Mouse (Mus musculus) liver, embryonic 12.5 days (tissue): ENCODE measurements around the gene Zc3h15. TPM values are rescaled to one million over a fixed set of nuclear protein-coding genes. Genes with fewer than 3 reads are reported as not detected.
"Not testable (repeated sequence)": the region's sequence is repeated elsewhere in the genome, so short reads cannot be mapped to it uniquely, and the experiment has no call there.

Experiments used
- ATAC-seq: fragments of 200-750 bp; cut with Nextera tagmentation; 2 replicates; pipeline ENCODE4 v1.8.0; 2017; ENCODE audit warnings: moderate number of reproducible peaks, mild to moderate bottlenecking, moderate library complexity
- H3K27ac ChIP-seq: fragments of 300-500 bp; sonication (generic); 2 replicates; pipeline ENCODE4 v1.5.1; 2016; ENCODE audit warnings: mild to moderate bottlenecking
- H3K27me3 ChIP-seq: fragments of 300-500 bp; sonication (generic); replicated peaks from 2 replicates; pipeline ENCODE4 v1.6.1; 2016; ENCODE audit warnings: mild to moderate bottlenecking, moderate library complexity
- H3K36me3 ChIP-seq: fragments of 300-500 bp; sonication (generic); 2 replicates; pipeline ENCODE4 v1.6.1; 2016; ENCODE audit warnings: mild to moderate bottlenecking, moderate library complexity
- H3K4me1 ChIP-seq: fragments of 300-500 bp; sonication (generic); 2 replicates; pipeline ENCODE4 v1.6.1; 2016
- H3K4me2 ChIP-seq: fragments of 300-500 bp; sonication (generic); 2 replicates; pipeline ENCODE4 v1.6.1; 2016; ENCODE audit warnings: mild to moderate bottlenecking, moderate library complexity
- H3K4me3 ChIP-seq: fragments of 300-500 bp; sonication (generic); 2 replicates; pipeline ENCODE4 v1.5.1; 2016; ENCODE audit warnings: mild to moderate bottlenecking, moderate library complexity
- H3K9ac ChIP-seq: fragments of 300-500 bp; sonication (generic); 2 replicates; pipeline ENCODE4 v1.6.1; 2016; ENCODE audit warnings: mild to moderate bottlenecking, moderate library complexity
- H3K9me3 ChIP-seq: fragments of 300-500 bp; sonication (generic); replicated peaks from 2 replicates; pipeline ENCODE4 v1.6.1; 2016; ENCODE audit warnings: mild to moderate bottlenecking, moderate library complexity
- WGBS: fragments of 180-500 bp; shearing (Covaris S2); methylation state at CpG from one replicate; pipeline ENCODE4 v1.1.7; 2016; ENCODE audit not compliant: insufficient replicate concordance; 5-methylcytosine and 5-hydroxymethylcytosine counted together
- polyA plus RNA-seq: library from polyadenylated mRNA; unstranded; fragments of >200 nt; fragmentation: Nextera tagmentation; extraction: Ambion mirVana; gene quantifications from 2 replicates; pipeline ENCODE4 v1.2.1, GENCODE M21; 2016

Gene Zc3h15
- polyA plus RNA-seq, 1 experiment from 2014 or later, result 82.7 TPM

GRCm38 (mm10) chr2:83652606-83653005, 8.4 kb downstream of the Zc3h15 start:
- no peaks in the 10 kb centered on the region for H3K27me3 ChIP-seq
- no peak overlapping the region for H3K4me2 ChIP-seq
- no peak overlapping the region for H3K4me3 ChIP-seq
- ATAC-seq, result no peak
- H3K36me3 ChIP-seq, result peaks cover 40% of the 10 kb centered on the region
- H3K27ac ChIP-seq, result no peak overlapping the region
- peaks cover 30% of the 10 kb centered on the region for H3K4me1 ChIP-seq
- no peak overlapping the region for H3K9ac ChIP-seq
- H3K9me3 ChIP-seq, result no peaks in the 10 kb centered on the region

GRCm38 (mm10) chr2:83659279-83659678, 15.0 kb downstream of the Zc3h15 start:
- Histone ChIP-seq H3K4me2 (no peak overlapping the region), H3K9ac (no peak overlapping the region), H3K27ac (no peak overlapping the region), H3K4me3 (no peak overlapping the region), H3K27me3 (no peaks in the 10 kb centered on the region), H3K4me1 (peaks cover 7% of the 10 kb centered on the region), H3K36me3 (peaks cover 76% of the 10 kb centered on the region), H3K9me3 (no peaks in the 10 kb centered on the region)
- WGBS, result 70% methylated on average over 3 of the region's 3 CpGs
- ATAC-seq, result no peak

- no peaks in the 10 kb centered on the region for H3K27me3 ChIP-seq
- no peak overlapping the region for H3K4me2 ChIP-seq
- H3K36me3 ChIP-seq, result peaks cover 74% of the 10 kb centered on the region
- H3K4me1 ChIP-seq, result peaks cover 7% of the 10 kb centered on the region
- H3K4me3 ChIP-seq, result no peak overlapping the region
- H3K27ac ChIP-seq, result no peak overlapping the region
- H3K9ac ChIP-seq, result no peak overlapping the region
- H3K9me3 ChIP-seq, result no peaks in the 10 kb centered on the region
- ATAC-seq, result no peak
- 77% methylated on average over 1 of the region's 1 CpGs for WGBS
Observed at GRCm38 (mm10) chr2:83660114-83660513, 15.9 kb downstream of the Zc3h15 start.

- WGBS, result 90% methylated on average over 6 of the region's 6 CpGs
- no peaks in the 10 kb centered on the region for H3K9me3 ChIP-seq
- no peak for ATAC-seq
- H3K9ac ChIP-seq, result no peak overlapping the region
- H3K27me3 ChIP-seq, result no peaks in the 10 kb centered on the region
- no peak overlapping the region for H3K27ac ChIP-seq
- H3K4me3 ChIP-seq, result no peak overlapping the region
- peaks cover 64% of the 10 kb centered on the region for H3K36me3 ChIP-seq
- no peak overlapping the region for H3K4me2 ChIP-seq
- H3K4me1 ChIP-seq, result no peaks in the 10 kb centered on the region
Observed at GRCm38 (mm10) chr2:83661351-83661750, 17.1 kb downstream of the Zc3h15 start.

GRCm38 (mm10) chr2:83665051-83665450, 20.8 kb downstream of the Zc3h15 start:
- H3K27me3 ChIP-seq, H3K4me2 ChIP-seq, H3K9ac ChIP-seq, H3K9me3 ChIP-seq, H3K4me3 ChIP-seq, ATAC-seq, H3K27ac ChIP-seq, H3K4me1 ChIP-seq: not testable (repeated sequence)
- peaks cover 53% of the 10 kb centered on the region for H3K36me3 ChIP-seq
- WGBS, result 96% methylated on average over 2 of the region's 2 CpGs

- H3K4me3 ChIP-seq, result no peak overlapping the region
- no peak overlapping the region for H3K4me2 ChIP-seq
- H3K9me3 ChIP-seq, result no peaks in the 10 kb centered on the region
- no peak for ATAC-seq
- H3K4me1 ChIP-seq, result no peaks in the 10 kb centered on the region
- WGBS, result 77% methylated on average over 2 of the region's 2 CpGs
- no peak overlapping the region for H3K9ac ChIP-seq
- peaks cover 41% of the 10 kb centered on the region for H3K36me3 ChIP-seq
- no peak overlapping the region for H3K27ac ChIP-seq
- no peaks in the 10 kb centered on the region for H3K27me3 ChIP-seq
Observed at GRCm38 (mm10) chr2:83667430-83667829, 23.2 kb downstream of the Zc3h15 start.

- 60% methylated on average over 1 of the region's 1 CpGs for WGBS
- H3K4me3 ChIP-seq, result no peak overlapping the region
- H3K9ac ChIP-seq, result no peak overlapping the region
- H3K27ac ChIP-seq, result no peak overlapping the region
- no peak for ATAC-seq
- no peaks in the 10 kb centered on the region for H3K9me3 ChIP-seq
- no peak overlapping the region for H3K4me2 ChIP-seq
- H3K27me3 ChIP-seq, result no peaks in the 10 kb centered on the region
- H3K36me3 ChIP-seq, result peaks cover 37% of the 10 kb centered on the region
- no peaks in the 10 kb centered on the region for H3K4me1 ChIP-seq
Observed at GRCm38 (mm10) chr2:83668052-83668451, 23.8 kb downstream of the Zc3h15 start.

GRCm38 (mm10) chr2:83669988-83670387, 25.8 kb downstream of the Zc3h15 start:
- ATAC-seq, result no peak
- H3K9me3 ChIP-seq, result no peaks in the 10 kb centered on the region

GRCm38 (mm10) chr2:83671843-83672242, 27.6 kb downstream of the Zc3h15 start:
- no peaks in the 10 kb centered on the region for H3K27me3 ChIP-seq
- WGBS, result 77% methylated on average over 2 of the region's 2 CpGs

More at GRCm38 (mm10) chr2:83669988-83670387, 25.8 kb downstream of the Zc3h15 start:
- Histone ChIP-seq H3K27ac (no peak overlapping the region), H3K4me2 (no peak overlapping the region), H3K9ac (no peak overlapping the region), H3K27me3 (no peaks in the 10 kb centered on the region), H3K4me3 (no peak overlapping the region), H3K36me3 (peaks cover 33% of the 10 kb centered on the region), H3K4me1 (no peaks in the 10 kb centered on the region)
- WGBS, result 81% methylated on average over 5 of the region's 5 CpGs

GRCm38 (mm10) chr2:83673067-83673466, 28.8 kb downstream of the Zc3h15 start:
- Histone ChIP-seq H3K4me3 (no peak overlapping the region), H3K9ac (no peak overlapping the region), H3K27ac (no peak overlapping the region), H3K36me3 (peaks cover 27% of the 10 kb centered on the region), H3K27me3 (no peaks in the 10 kb centered on the region), H3K4me2 (no peak overlapping the region), H3K4me1 (no peaks in the 10 kb centered on the region), H3K9me3 (no peaks in the 10 kb centered on the region)
- WGBS, result 75% methylated on average over 7 of the region's 7 CpGs
- no peak for ATAC-seq

More at GRCm38 (mm10) chr2:83671843-83672242, 27.6 kb downstream of the Zc3h15 start:
- no peak for ATAC-seq
- Histone ChIP-seq H3K27ac (no peak overlapping the region), H3K4me1 (no peaks in the 10 kb centered on the region), H3K9me3 (no peaks in the 10 kb centered on the region), H3K9ac (no peak overlapping the region), H3K4me2 (no peak overlapping the region), H3K4me3 (no peak overlapping the region), H3K36me3 (peaks cover 34% of the 10 kb centered on the region)

- no peak overlapping the region for H3K4me3 ChIP-seq
- no peaks in the 10 kb centered on the region for H3K27me3 ChIP-seq
- peaks cover 24% of the 10 kb centered on the region for H3K36me3 ChIP-seq
- H3K27ac ChIP-seq, result no peak overlapping the region
- H3K4me2 ChIP-seq, result no peak overlapping the region
- H3K9ac ChIP-seq, result no peak overlapping the region
- ATAC-seq, result no peak
- 78% methylated on average over 2 of the region's 2 CpGs for WGBS
- H3K9me3 ChIP-seq, result no peaks in the 10 kb centered on the region
- no peaks in the 10 kb centered on the region for H3K4me1 ChIP-seq
Observed at GRCm38 (mm10) chr2:83673843-83674242, 29.6 kb downstream of the Zc3h15 start.

- Histone ChIP-seq H3K4me1 (no peaks in the 10 kb centered on the region), H3K36me3 (peaks cover 20% of the 10 kb centered on the region), H3K27ac (no peak overlapping the region), H3K9me3 (no peaks in the 10 kb centered on the region), H3K9ac (no peak overlapping the region), H3K27me3 (no peaks in the 10 kb centered on the region), H3K4me2 (no peak overlapping the region), H3K4me3 (no peak overlapping the region)
- ATAC-seq, result no peak
- WGBS, result 75% methylated on average over 7 of the region's 7 CpGs
Observed at GRCm38 (mm10) chr2:83674421-83674820, 30.2 kb downstream of the Zc3h15 start.

- 83% methylated on average over 9 of the region's 9 CpGs for WGBS
Observed at GRCm38 (mm10) chr2:83674896-83675295, 30.7 kb downstream of the Zc3h15 start.

More at GRCm38 (mm10) chr2:83674896-83675295, 30.7 kb downstream of the Zc3h15 start:
- H3K9me3 ChIP-seq, result no peaks in the 10 kb centered on the region
- no peaks in the 10 kb centered on the region for H3K4me1 ChIP-seq
- peaks cover 19% of the 10 kb centered on the region for H3K36me3 ChIP-seq
- H3K4me3 ChIP-seq, result no peak overlapping the region
- H3K4me2 ChIP-seq, result no peak overlapping the region
- H3K27me3 ChIP-seq, result no peaks in the 10 kb centered on the region
- no peak overlapping the region for H3K27ac ChIP-seq
- no peak overlapping the region for H3K9ac ChIP-seq
- no peak for ATAC-seq
